Mouse (Mus musculus): ENCODE results near the gene Sbf2.

The Sbf2 gene

DNA sequence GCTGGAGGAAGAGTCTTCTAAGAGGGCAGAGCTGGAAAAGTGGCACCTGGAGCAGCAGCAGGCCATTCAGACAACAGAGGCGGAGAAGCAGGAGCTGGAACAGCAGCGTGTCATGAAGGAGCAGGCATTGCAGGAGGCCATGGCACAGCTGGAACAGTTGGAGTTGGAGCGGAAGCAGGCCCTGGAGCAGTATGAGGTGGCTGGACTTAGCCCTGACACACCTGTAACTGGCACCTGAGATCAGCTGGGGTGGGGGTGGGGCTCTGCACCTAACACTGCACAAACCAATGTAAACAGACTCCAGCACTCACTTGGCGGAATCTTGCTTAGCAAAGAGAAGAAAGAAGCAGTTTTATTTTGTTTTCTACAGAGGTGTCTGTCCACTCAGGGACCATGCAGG, 335.5 kb downstream of the Sbf2 start:
- DNase-seq (ENCODE audit: low spot score in 2 of 2) = no peak

DNA sequence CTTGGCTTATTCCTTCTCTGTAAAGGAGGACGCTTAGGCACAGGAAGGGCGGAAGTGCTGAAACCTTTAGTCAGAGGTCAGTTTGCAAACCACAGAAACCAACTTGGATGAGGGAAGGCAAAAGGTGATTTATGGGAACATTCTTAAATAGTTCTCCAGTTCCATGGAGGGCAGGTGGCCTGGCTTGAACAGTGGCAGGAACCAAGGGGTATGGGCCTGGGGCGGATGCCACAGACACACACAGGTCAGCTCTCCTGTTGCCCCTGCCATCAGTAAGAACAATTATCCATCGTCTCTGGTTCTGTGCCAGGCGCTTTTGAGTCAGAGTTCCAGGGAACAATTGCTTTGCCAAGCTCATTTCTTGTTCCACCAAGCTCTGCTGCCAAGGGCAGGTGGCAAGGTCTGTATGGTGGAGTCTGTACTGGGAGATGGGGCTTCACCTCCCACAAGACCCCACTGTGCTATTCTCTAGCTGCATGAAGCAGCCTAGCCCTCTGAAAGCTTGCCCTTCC, 336.9 kb downstream of the Sbf2 start:
- DNase-seq (ENCODE audit: low spot score in 2 of 2) = no peak

DNA sequence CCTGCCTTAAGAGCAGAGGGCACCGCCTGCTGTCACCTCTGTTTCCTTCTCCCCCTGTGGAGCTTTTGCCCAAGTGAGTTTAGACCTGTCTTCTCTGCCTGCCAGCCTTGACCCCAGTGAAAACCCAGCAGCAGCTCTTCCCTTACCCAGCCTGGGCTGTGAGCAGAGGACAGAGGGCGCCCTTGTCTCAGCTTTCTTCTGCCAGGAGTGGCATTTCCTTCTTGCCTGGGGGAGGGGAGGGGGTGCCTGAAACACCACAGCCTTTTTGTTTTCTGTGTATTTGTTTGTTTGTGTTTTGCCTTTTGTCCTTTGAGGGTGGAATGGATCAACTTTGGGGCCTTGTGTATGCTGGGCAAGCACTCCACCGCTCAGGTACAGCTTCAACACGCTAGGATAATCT, 342.3 kb downstream of the Sbf2 start:
- no peak for DNase-seq (ENCODE audit: low spot score in 2 of 2)

DNA sequence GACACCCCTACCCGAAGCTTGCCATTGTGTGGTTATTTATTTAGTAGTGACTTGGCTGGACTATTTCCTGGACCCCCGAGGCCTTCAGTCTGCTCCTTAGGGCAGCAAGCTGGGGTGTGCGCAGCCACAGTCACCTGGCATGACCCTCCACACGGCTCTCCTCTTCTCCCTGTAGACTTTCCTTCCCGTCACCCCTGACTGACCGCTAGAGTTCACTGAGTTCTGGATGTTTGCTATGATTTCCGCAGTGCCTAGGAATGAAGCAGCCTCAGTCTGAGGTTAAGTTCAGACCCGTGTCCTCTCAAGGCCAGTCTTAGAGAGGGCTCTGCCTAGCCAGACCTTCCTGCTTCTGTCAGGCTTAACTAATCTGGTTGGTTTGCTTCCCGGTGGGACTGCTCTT, 342.9 kb downstream of the Sbf2 start:
- DNase-seq (ENCODE audit: low spot score in 2 of 2) = no peak

DNA sequence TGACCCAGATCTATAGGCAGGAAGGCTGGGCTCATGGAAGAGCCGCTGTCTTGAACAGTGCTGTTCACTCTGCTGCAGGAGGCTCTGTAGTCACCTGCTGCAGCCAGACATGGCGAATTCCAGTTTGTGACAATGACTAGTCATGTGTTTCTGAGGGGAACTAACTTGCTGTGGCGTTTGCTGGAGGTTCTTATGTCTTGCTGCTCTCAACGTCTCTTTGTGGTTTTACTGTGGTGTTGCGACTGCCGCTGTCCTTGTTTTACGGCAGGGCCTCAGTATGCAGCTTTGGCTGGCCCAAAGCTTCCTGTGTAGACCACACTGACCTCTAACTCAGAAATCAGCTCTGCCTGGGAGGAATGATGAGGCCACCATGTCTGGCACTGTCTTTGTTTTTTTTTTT, 344.3 kb downstream of the Sbf2 start:
- DNase-seq (ENCODE audit: low spot score in 2 of 2) = no peak

DNA sequence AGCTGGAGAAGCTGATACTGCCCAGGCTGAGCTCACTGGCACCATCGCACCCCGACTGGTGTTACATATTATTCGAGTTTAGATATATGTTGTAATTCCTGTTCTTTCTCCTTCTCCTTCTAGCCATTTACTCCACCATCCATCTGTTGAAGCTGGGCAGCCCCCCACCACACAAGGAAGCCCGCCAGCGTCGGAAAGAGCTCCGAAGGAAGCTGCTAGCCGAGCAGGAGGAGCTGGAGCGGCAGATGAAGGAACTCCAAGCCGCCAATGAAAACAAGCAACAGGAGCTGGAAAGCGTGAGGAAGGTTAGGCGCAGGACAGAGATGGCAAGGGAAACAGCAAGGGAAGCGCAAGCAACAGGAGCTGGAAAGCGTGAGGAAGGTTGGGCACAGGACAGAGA, 344.9 kb downstream of the Sbf2 start:
- no peak for DNase-seq (ENCODE audit: low spot score in 2 of 2)

DNA sequence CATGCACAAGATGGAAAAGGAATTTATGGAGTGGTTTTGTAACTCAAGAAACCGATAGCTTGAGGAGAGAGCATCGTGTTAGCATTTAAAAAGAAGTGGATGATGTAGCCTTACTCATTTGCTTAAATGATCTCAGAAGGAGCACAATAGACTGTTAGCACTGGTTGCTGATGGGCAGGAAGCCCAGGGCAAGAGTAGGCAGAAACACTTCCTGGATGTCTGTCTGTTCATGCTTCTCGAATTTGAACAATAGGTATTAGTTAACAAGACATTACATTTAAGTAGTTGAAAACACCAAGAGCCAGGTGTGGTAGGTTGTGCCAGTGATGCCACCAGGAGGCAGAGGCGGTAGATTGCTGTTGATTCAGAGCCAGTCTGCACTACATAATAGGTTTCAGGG, 346.2 kb downstream of the Sbf2 start:
- DNase-seq (ENCODE audit: low spot score in 2 of 2) = no peak

DNA sequence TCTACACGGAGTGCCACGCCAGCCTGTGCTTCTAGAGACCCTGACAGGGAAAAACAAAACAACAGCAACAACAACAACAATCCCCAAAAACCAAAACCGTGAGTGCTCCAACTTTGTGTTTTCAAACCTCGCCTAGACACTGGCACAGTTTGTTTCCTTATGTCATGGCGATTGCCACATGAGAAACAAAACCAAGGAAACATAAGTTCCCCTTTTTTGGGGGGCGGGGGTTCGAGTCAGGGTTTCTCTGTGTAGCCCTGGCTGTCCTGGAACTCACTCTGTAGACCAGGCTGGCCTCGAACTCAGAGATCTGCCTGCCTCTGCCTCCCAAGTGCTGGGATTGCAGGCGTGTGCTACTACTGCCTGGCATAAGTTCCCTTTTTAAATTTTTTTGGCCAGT, 346.7 kb downstream of the Sbf2 start:
- DNase-seq (ENCODE audit: low spot score in 2 of 2) = no peak

DNA sequence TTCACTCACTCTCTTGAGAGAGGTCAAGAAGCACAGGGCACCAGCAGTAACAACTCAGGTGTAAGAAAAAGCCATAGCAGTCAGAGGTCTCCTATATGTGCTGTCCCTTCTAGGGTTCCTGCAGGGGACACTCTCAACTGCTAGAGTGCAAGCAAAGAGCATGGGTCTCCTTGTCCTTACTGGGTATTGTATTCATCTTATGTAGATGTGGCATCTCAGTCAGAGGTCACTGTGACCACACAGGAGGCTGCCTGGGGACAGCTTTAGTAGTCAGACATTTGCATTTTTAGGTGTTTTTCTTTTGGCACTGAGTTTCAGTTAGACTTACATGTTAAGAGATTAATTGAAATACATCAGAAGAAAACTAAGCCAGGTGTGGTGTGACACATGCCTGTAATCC, 347.7 kb downstream of the Sbf2 start:
- DNase-seq (ENCODE audit: low spot score in 2 of 2) = no peak

DNA sequence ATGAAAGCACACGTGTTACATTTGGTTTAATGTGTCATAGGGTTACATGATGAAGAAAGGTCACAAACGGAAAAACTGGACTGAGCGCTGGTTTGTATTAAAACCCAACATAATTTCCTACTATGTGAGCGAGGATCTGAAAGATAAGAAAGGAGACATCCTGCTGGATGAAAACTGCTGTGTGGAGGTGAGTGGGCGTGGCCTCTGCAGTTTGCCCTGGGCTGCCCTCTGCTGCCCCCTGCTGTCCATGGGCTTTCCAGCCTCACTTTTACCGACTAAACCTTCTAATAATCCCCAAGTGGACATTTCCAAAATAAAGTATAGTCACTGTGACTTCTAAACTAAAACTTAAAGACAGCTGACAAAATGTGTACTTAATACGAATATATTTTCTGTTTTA, 348.9 kb downstream of the Sbf2 start:
- DNase-seq (ENCODE audit: low spot score in 2 of 2) = peak in 1 of 2 experiments; percentile 75

DNA sequence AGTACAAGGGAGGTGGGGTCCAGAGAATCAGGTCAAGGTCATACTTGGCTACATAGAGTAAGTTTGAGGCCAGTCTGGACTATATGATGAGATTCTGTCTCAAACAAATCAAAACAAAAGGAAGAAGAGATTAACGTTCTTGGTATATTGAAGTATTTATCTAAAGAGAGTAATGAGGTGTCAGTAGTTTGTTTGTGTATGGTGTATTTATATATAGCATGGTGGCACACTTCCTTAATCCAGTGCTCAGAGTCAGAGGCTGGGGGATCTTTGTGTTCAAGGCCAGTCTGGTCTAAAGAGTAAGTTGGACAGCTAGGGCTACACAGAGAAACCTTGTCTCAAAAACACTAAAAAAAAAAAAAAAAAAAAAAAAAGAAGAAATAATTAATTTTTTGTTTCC, 351.2 kb downstream of the Sbf2 start:
- DNase-seq (ENCODE audit: low spot score in 2 of 2) = no peak

DNA sequence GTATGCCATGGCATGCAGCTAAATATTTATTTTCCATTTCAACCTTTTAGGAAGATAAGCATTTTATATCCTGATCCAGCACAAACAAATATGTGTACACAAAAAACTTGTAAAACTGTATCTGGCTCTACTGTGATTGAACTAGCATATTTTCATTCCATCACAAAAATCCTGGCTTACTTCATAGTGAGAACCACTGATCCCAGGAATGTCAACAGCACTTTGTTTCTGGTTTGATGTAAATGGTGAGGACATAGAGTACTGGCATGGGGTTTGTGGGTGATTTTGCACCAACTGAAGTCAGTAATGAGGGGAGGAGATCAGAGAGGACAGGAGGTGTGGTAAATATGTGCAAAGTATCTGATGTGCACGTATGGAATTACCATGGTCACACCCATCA, 352.1 kb downstream of the Sbf2 start:
- DNase-seq (ENCODE audit: low spot score in 2 of 2) = no peak

DNA sequence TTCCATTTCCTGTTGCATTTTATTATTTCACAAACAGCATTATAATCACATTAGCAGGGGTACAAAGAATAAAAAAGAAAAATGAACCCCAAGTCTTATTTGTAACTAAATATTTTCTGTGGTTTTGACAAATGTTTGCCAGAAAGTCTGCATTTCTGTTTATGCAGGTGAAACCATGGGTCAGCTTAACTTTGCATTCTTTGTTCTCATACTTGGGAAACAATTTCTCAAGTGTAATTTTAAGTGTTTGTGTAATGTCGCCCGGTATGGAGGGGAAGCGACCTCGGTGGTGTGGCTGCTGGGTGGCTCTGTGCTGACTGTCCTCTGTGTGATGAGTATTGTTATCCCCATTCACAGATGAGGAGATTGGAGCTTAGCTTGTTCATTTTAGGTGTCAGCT, 352.9 kb downstream of the Sbf2 start:
- DNase-seq (ENCODE audit: low spot score in 2 of 2) = no peak

DNA sequence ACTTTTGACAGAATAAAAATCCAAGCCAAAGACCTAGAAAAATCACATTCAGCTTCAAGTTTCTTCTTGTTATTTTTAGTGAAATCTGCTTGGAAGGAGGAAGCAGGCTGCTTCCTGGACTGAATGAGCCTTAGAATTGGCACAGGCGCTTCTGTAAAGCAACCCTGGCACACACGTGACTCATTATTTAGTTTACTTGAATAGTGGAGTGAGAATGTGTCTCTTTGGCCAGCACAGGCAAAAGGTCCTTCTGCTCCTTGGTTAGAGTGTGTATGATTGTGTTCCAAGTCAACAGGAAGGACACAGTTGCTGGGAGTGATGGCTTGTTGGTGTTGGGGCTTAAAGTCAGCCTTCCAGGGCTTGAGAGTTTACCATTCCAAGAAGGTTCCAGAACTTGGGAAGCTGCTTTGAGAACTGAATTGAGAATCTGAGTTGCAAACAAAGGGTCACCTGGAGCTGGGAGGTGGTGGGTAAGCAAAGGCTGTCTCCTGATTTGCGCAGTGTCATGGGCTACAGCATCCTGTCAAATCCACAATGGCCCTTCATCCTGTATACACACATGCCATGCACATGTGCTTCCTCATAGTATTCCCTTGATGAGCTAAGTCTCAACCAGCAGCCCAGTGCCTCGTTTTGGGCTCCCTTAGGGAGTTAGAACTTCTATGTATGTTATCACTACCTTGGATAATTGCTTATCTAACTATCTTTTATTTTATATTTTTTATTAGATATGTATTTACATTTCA, 354.6 kb downstream of the Sbf2 start:
- no peak for DNase-seq (ENCODE audit: low spot score in 2 of 2)

DNA sequence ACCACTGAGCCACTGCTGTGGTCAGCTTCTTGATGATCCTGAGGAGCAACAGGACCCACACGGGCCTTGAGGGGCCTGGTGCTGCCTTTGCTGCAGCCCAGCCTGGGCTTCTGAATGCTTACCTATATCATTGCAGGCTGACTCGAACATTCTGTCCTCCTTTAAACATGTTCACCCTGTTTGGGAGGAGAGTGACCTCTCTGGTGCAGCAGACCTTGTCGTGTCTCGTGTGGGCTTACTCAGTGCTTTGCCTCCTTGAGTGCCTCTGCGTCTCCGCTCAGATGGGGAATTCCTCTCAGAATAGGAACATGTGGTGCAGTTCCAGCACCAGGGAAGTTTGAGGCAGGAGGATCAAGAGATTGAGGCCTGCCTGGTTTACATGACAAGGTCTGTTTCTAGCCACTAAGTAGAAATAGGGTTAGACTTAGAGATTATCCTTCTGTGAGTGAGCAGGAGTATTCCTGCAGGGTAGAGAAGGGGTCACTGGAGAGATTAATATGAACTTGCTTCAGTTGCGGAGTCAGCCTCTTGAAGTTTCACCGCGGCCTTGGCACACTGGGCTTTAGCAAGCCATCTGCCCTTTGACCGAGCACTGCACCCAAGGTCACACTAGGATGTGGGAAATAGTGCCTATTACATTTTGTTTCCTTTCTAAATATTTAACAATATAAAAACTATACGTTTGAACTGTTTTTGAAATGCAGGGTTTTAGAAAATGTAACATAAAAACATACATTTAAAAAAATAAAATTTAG, 356.3 kb downstream of the Sbf2 start:
- no peak for DNase-seq (ENCODE audit: low spot score in 2 of 2)

All from frontal cortex, postnatal 10 days (tissue).